Mouse (Mus musculus): ENCODE results near the gene St3gal6. TPM values are rescaled to one million over a fixed set of nuclear protein-coding genes. Genes with fewer than 3 reads are reported as not detected.
A peak's percentile ranks its signal among the peaks of the same experiment; 100 is the strongest.

Gene St3gal6
- polyA plus RNA-seq, 1 experiment = 18.8 TPM

- DNase-seq (ENCODE audit: extremely low spot score in 1 of 2, low spot score in 1 of 2) = no peak
These were observed 77.5 kb downstream of the St3gal6 start for GRCm38 (mm10) chr16:58446281-58447259.

- DNase-seq (ENCODE audit: extremely low spot score in 1 of 2, low spot score in 1 of 2) = no peak
These were observed 79.3 kb downstream of the St3gal6 start for GRCm38 (mm10) chr16:58444735-58445134.

- DNase-seq (ENCODE audit: extremely low spot score in 1 of 2, low spot score in 1 of 2) = no peak
These were observed 91.7 kb downstream of the St3gal6 start for GRCm38 (mm10) chr16:58432384-58432783.

GRCm38 (mm10) chr16:58430246-58430645, 93.8 kb downstream of the St3gal6 start:
- no peak for DNase-seq (ENCODE audit: extremely low spot score in 1 of 2, low spot score in 1 of 2)

- peak in 1 of 2 experiments; percentile 62 for DNase-seq (ENCODE audit: extremely low spot score in 1 of 2, low spot score in 1 of 2)
These were observed 102.2 kb downstream of the St3gal6 start for GRCm38 (mm10) chr16:58421696-58422354.

Other genes with a start within 250 kb of the St3gal6 start
- 16.7 and 17.6 TPM in 2 replicates for gene Dcbld2, start 115.8 kb downstream of the St3gal6 start, polyA plus RNA-seq (2012; rRNA removed)
- not detected in 2 replicates for gene Gm813, start 92.7 kb upstream of the St3gal6 start, polyA plus RNA-seq (2012; rRNA removed)
- gene E330017A01Rik, start 114.5 kb upstream of the St3gal6 start, polyA plus RNA-seq (2012; rRNA removed) = not detected in 2 replicates
- gene Cpox, start 146.0 kb upstream of the St3gal6 start, polyA plus RNA-seq (2012; rRNA removed) = 26.8 and 27.6 TPM in 2 replicates
- 0.04 TPM in 1 of 2 replicates, not detected in the other for gene Gpr15, start 194.8 kb upstream of the St3gal6 start, polyA plus RNA-seq (2012; rRNA removed)
- gene Cldnd1, start 203.7 kb upstream of the St3gal6 start, polyA plus RNA-seq (2012; rRNA removed) = 119 and 121 TPM in 2 replicates
- gene Olfr172, start 238.9 kb upstream of the St3gal6 start, polyA plus RNA-seq (2012; rRNA removed) = not detected in 2 replicates